Mouse (Mus musculus): ENCODE data around the gene Tmem56. TPM values are rescaled to one million over a fixed set of nuclear protein-coding genes. Genes with fewer than 3 reads are reported as not detected.

The Tmem56 gene
- total RNA-seq, 2 experiments from 2014 or later, result 1.0 to 1.4 TPM

GRCm38 (mm10) chr3:121250048-121250447 lies 32.9 kb downstream of the Tmem56 start:
- DNase-seq, result peak; percentile 29 to 35
- intact Hi-C loops (cut with DNase I), result no loop called here

- no peak for DNase-seq
- intact Hi-C loops (cut with DNase I), result no loop called here
Observed at GRCm38 (mm10) chr3:121242941-121243340, 40.0 kb downstream of the Tmem56 start.

- intact Hi-C loops (cut with DNase I), result no loop called here
Observed at GRCm38 (mm10) chr3:121242111-121242936, 40.6 kb downstream of the Tmem56 start.

GRCm38 (mm10) chr3:121240362-121241040 lies 42.4 kb downstream of the Tmem56 start:
- DNase-seq, result no peak
- intact Hi-C loops (cut with DNase I), result no loop called here

More at GRCm38 (mm10) chr3:121242111-121242936, 40.6 kb downstream of the Tmem56 start:
- no peak for DNase-seq

GRCm38 (mm10) chr3:121239096-121239495 lies 43.8 kb downstream of the Tmem56 start:
- intact Hi-C loops (cut with DNase I), result no loop called here
- no peak for DNase-seq

GRCm38 (mm10) chr3:121224763-121225162 lies 58.1 kb downstream of the Tmem56 start:
- DNase-seq, result no peak
- intact Hi-C loops (cut with DNase I), result no loop called here

- DNase-seq, result no peak
- intact Hi-C loops (cut with DNase I), result no loop called here
Observed at GRCm38 (mm10) chr3:121224185-121224584, 58.7 kb downstream of the Tmem56 start.

GRCm38 (mm10) chr3:121221987-121222386 lies 60.9 kb downstream of the Tmem56 start:
- DNase-seq, result no peak
- intact Hi-C loops (cut with DNase I), result no loop called here

GRCm38 (mm10) chr3:121217011-121217410 lies 65.9 kb downstream of the Tmem56 start:
- no peak for DNase-seq
- intact Hi-C loops (cut with DNase I), result no loop called here

- intact Hi-C loops (cut with DNase I), result no loop called here
- no peak for DNase-seq
Observed at GRCm38 (mm10) chr3:121213501-121213900, 69.4 kb downstream of the Tmem56 start.

GRCm38 (mm10) chr3:121212156-121212555 lies 70.7 kb downstream of the Tmem56 start:
- intact Hi-C loops (cut with DNase I), result no loop called here
- DNase-seq, result no peak

- intact Hi-C loops (cut with DNase I), result no loop called here
- DNase-seq, result no peak
Observed at GRCm38 (mm10) chr3:121208994-121209393, 73.9 kb downstream of the Tmem56 start.

GRCm38 (mm10) chr3:121206202-121206882 lies 76.6 kb downstream of the Tmem56 start:
- no peak for DNase-seq
- intact Hi-C loops (cut with DNase I), result no loop called here

GRCm38 (mm10) chr3:121202638-121203037 lies 80.3 kb downstream of the Tmem56 start:
- no peak for DNase-seq
- intact Hi-C loops (cut with DNase I), result no loop called here

GRCm38 (mm10) chr3:121201012-121201747 lies 81.7 kb downstream of the Tmem56 start:
- intact Hi-C loops (cut with DNase I), result no loop called here
- DNase-seq, result no peak

GRCm38 (mm10) chr3:121189199-121189598 lies 93.7 kb downstream of the Tmem56 start:
- no peak for DNase-seq
- intact Hi-C loops (cut with DNase I), result no loop called here

GRCm38 (mm10) chr3:121187510-121187909 lies 95.4 kb downstream of the Tmem56 start:
- DNase-seq, result no peak
- intact Hi-C loops (cut with DNase I), result no loop called here

- no peak for DNase-seq
- intact Hi-C loops (cut with DNase I), result no loop called here
Observed at GRCm38 (mm10) chr3:121186925-121187324, 96.0 kb downstream of the Tmem56 start.

GRCm38 (mm10) chr3:121185197-121185596 lies 97.7 kb downstream of the Tmem56 start:
- intact Hi-C loops (cut with DNase I), result no loop called here
- no peak for DNase-seq

- intact Hi-C loops (cut with DNase I), result loop anchor here (10.0 kb wide), 1 partner anchor 559 kb away; no protein-coding TSS in a partner anchor
- no peak for DNase-seq
Observed at GRCm38 (mm10) chr3:121176011-121176410, 106.9 kb downstream of the Tmem56 start.
